11 mouse cellular contexts compared by ENCODE assay signal in genomic region chr10:60815855-60816254, GRCm38 (mm10). TPM values are rescaled to one million over a fixed set of nuclear protein-coding genes. Genes with fewer than 3 reads are reported as not detected.
A peak's percentile ranks its signal among the peaks of the same experiment; 100 is the strongest.
DNase-seq lines count a peak whose midpoint lies in the region; ATAC-seq and TF ChIP-seq lines count a peak whose summit lies in the region.
"Had no signal": no experiment of that assay in that cellular context is flagged by ENCODE, and none has a peak within 500 bp of the region (broad histone marks: within the 10 kb centered on the region; RNA-seq: fewer than 3 reads in every experiment).

No protein-coding gene starts in this region.

- H3K27ac ChIP-seq in forebrain, embryonic 11.5 days (ENCODE audit: low read depth, low read length), result peak overlapping the region; percentile 25; the same call in 1 of the 2 replicates
- no peak overlapping the region for H3K27ac ChIP-seq in forebrain, postnatal 0 days (ENCODE audit: low read depth, low read length)
- peak overlapping the region; percentile 89 for H3K27ac ChIP-seq in lung, embryonic 15.5 days
- H3K27ac ChIP-seq in heart, embryonic 16.5 days (ENCODE audit: low read length), result peak overlapping the region; percentile 99

- peaks cover 45% of the 10 kb centered on the region for H3K4me1 ChIP-seq in forebrain, embryonic 11.5 days (replicated peaks; ENCODE audit: control insufficient read depth, insufficient read depth, low read length)
- H3K4me1 ChIP-seq in forebrain, postnatal 0 days (ENCODE audit: insufficient read depth), result peaks cover 7% of the 10 kb centered on the region; the same call in 1 of the 2 replicates
- peaks cover 91% of the 10 kb centered on the region for H3K4me1 ChIP-seq in lung, embryonic 15.5 days
- H3K4me1 ChIP-seq in lung, adult 2 months (ENCODE audit: control insufficient read depth, insufficient read depth, low read length), result peaks cover 8% of the 10 kb centered on the region; the same call in 1 of the 2 replicates
- peaks cover 96% of the 10 kb centered on the region for H3K4me1 ChIP-seq in heart, embryonic 16.5 days (ENCODE audit: control insufficient read depth, insufficient read depth, low read length)

- H3K9me3 ChIP-seq in forebrain, embryonic 11.5 days (ENCODE audit: control insufficient read depth, low read length), result no peaks in the 10 kb centered on the region
- H3K9me3 ChIP-seq in forebrain, postnatal 0 days (ENCODE audit: low read length), result no peaks in the 10 kb centered on the region
- H3K9me3 ChIP-seq in lung, embryonic 15.5 days, result no peaks in the 10 kb centered on the region
- H3K9me3 ChIP-seq in heart, embryonic 16.5 days (replicated peaks; ENCODE audit: control insufficient read depth, low read length), result no peaks in the 10 kb centered on the region

- H3K4me3 ChIP-seq in forebrain, embryonic 11.5 days (ENCODE audit: low read depth, low read length), result no peak overlapping the region
- H3K4me3 ChIP-seq in forebrain, postnatal 0 days (ENCODE audit: low read depth, low read length), result no peak overlapping the region
- H3K4me3 ChIP-seq in lung, embryonic 15.5 days, result no peak overlapping the region
- no peak overlapping the region for H3K4me3 ChIP-seq in lung, adult 2 months (replicated peaks; ENCODE audit: extremely low read depth, low read depth, low read length)
- H3K4me3 ChIP-seq in heart, embryonic 16.5 days (ENCODE audit: low read length), result no peak overlapping the region
- H3K4me3 ChIP-seq: erythroblast, embryonic 14.5 days had no signal

- H3K36me3 ChIP-seq in forebrain, embryonic 11.5 days (ENCODE audit: control insufficient read depth, insufficient read depth, low read length), result no peaks in the 10 kb centered on the region
- no peaks in the 10 kb centered on the region for H3K36me3 ChIP-seq in forebrain, postnatal 0 days (ENCODE audit: insufficient read depth)
- no peaks in the 10 kb centered on the region for H3K36me3 ChIP-seq in lung, embryonic 15.5 days
- H3K36me3 ChIP-seq in heart, embryonic 16.5 days (ENCODE audit: control insufficient read depth, insufficient read depth), result no peaks in the 10 kb centered on the region
- H3K36me3 ChIP-seq: G1E had no signal

- no peak overlapping the region for H3K4me2 ChIP-seq in forebrain, embryonic 11.5 days (ENCODE audit: low read depth, low read length, severe bottlenecking)
- H3K4me2 ChIP-seq in forebrain, postnatal 0 days (ENCODE audit: low read depth), result no peak overlapping the region
- no peak overlapping the region for H3K4me2 ChIP-seq in lung, embryonic 15.5 days
- H3K4me2 ChIP-seq in heart, embryonic 16.5 days (ENCODE audit: low read depth, low read length), result peak overlapping the region; percentile 48; the same call in 1 of the 2 replicates

- no peak for DNase-seq in forebrain, embryonic 11.5 days (ENCODE audit: low spot score)
- DNase-seq in forebrain, postnatal 0 days, result no peak
- no peak for DNase-seq in lung, adult 2 months
- DNase-seq in retina, postnatal 1 day, result peak; percentile 50
- no peak for DNase-seq in right cerebral cortex, postnatal 36 days (ENCODE audit: low spot score in 2 of 2)
- DNase-seq: thymus, postnatal 4 days had no signal

- no peak for TF ChIP-seq CTCF in forebrain, postnatal 0 days (IDR thresholded peaks at IDR 0.05; ENCODE audit: low read depth)
- no peak for TF ChIP-seq CTCF in lung, adult 2 months (IDR thresholded peaks at IDR 0.05; ENCODE audit: insufficient read depth, low read length)

- TF ChIP-seq POLR2A in lung, adult 2 months (IDR thresholded peaks at IDR 0.05; ENCODE audit: borderline replicate concordance, extremely low read depth, low read depth, low read length), result no peak

- 0% methylated on average over 1 of the region's 1 CpGs for WGBS in forebrain, embryonic 11.5 days
- 38% methylated on average over 1 of the region's 1 CpGs for WGBS in forebrain, postnatal 0 days
- WGBS in lung, embryonic 15.5 days, result 27% methylated on average over 1 of the region's 1 CpGs
- WGBS in lung, adult 2 months, result 20% methylated on average over 1 of the region's 1 CpGs
- 5% methylated on average over 1 of the region's 1 CpGs for WGBS in heart, embryonic 16.5 days

- ATAC-seq in forebrain, embryonic 11.5 days (replicated peaks; ENCODE audit: low FRiP score), result 0 out of 2 replicates have a peak, but pooled peaks have one; percentile 24
- no peak for ATAC-seq in forebrain, postnatal 0 days
- no peak for ATAC-seq in lung, embryonic 15.5 days (ENCODE audit: borderline replicate concordance, extremely low read depth, low FRiP score, low TSS enrichment)
- ATAC-seq in heart, embryonic 16.5 days (replicated peaks; ENCODE audit: extremely low read depth, insufficient read depth, low FRiP score), result no peak; the same call in 1 of the 2 replicates
- no peak for ATAC-seq in CD4-positive, CD25-positive, alpha-beta regulatory T cell, adult 4 months

- H3K9ac ChIP-seq in forebrain, embryonic 11.5 days (ENCODE audit: low read length), result no peak overlapping the region
- no peak overlapping the region for H3K9ac ChIP-seq in forebrain, postnatal 0 days
- H3K9ac ChIP-seq in lung, embryonic 15.5 days, result no peak overlapping the region
- peak overlapping the region; percentile 73 for H3K9ac ChIP-seq in heart, embryonic 16.5 days (ENCODE audit: low read length)

- H3K27me3 ChIP-seq in forebrain, embryonic 11.5 days (ENCODE audit: control insufficient read depth, insufficient read depth, low read length), result peaks cover 2% of the 10 kb centered on the region; the same call in 1 of the 2 replicates
- no peaks in the 10 kb centered on the region for H3K27me3 ChIP-seq in forebrain, postnatal 0 days (ENCODE audit: insufficient read depth, low read length)
- no peaks in the 10 kb centered on the region for H3K27me3 ChIP-seq in lung, embryonic 15.5 days
- no peaks in the 10 kb centered on the region for H3K27me3 ChIP-seq in heart, embryonic 16.5 days (ENCODE audit: control insufficient read depth, insufficient read depth, low read length)

RNA-seq across cellular contexts. Expression of gene Unc5b, which starts 15.5 kb away (rescaled TPM):
- polyA plus RNA-seq in forebrain, embryonic 11.5 days (2014; fragmentation: Nextera tagmentation; extraction: Ambion mirVana), result 4.0 TPM in 2 replicates
- total RNA-seq in forebrain, postnatal 0 days (2014; rRNA removed), result 8.5 and 15.9 TPM in 2 replicates
- polyA plus RNA-seq in forebrain, postnatal 0 days (2015; fragmentation: Nextera tagmentation; extraction: Ambion mirVana), result 1.1 and 1.6 TPM in 2 replicates
- 6.5 and 7.7 TPM in 2 replicates for polyA plus RNA-seq in lung, embryonic 15.5 days (2015; fragmentation: Nextera tagmentation; extraction: Ambion mirVana)
- 13.4 and 16.8 TPM in 2 replicates for polyA plus RNA-seq in lung, adult 2 months (2012; rRNA removed)
- 10.0 and 12.5 TPM in 2 replicates for polyA plus RNA-seq in heart, embryonic 16.5 days (2015; fragmentation: Nextera tagmentation; extraction: Ambion mirVana)
- polyA plus RNA-seq in CD4-positive, CD25-positive, alpha-beta regulatory T cell, adult 4 months (2017; shearing (Covaris generic)), result not detected
- polyA plus RNA-seq: erythroblast, embryonic 14.5 days; G1E had no signal
